Mouse (Mus musculus) brain, embryonic 14.5 days (tissue): ENCODE measurements around the gene Bri3.

Experiments
- CTCF ChIP-seq: fragments of 200-500 bp; IDR thresholded peaks from 2 replicates; pipeline ENCODE4 v1.5.1; 2012; ENCODE audit warnings: inconsistent platforms, mild to moderate bottlenecking, moderate library complexity, borderline replicate concordance; ENCODE audit not compliant: insufficient read depth, insufficient read length; ENCODE audit errors: extremely low read depth
- POLR2A ChIP-seq: fragments of 200-500 bp; IDR thresholded peaks from 2 replicates; pipeline ENCODE4 v1.6.1; 2012; ENCODE audit warnings: mild to moderate bottlenecking, inconsistent platforms, borderline replicate concordance; ENCODE audit not compliant: poor library complexity, insufficient read depth, insufficient read length, severe bottlenecking; ENCODE audit errors: extremely low read depth

DNA sequence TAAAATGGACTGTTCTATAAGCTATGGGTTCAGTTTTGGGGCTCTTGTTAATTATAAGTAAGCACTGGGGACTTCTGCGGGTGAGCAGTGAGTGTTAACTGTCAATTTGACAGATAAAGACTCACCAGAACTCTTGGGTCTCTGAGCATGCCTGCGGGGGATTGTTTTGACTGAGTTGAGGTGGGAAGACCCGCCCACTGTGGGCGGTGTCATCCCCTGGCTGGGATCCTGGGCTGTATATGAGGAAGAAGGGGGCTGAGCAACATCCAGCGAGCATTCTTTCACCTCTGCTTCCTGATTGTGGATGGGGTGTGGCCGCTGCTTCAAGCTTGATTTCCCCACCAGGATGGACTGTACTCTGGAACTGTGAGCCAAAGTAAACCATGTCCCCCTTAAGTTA is 10.0 kb upstream of the Bri3 start:
- TF ChIP-seq POLR2A (no peak), CTCF (no peak)
